Mouse (Mus musculus) megakaryocyte, embryonic 14.5 days (primary cell): ENCODE data around the gene Samd9l. TPM values are rescaled to one million over a fixed set of nuclear protein-coding genes. Genes with fewer than 3 reads are reported as not detected.
A peak's percentile ranks its signal among the peaks of the same experiment; 100 is the strongest.
"Not testable (repeated sequence)": the region's sequence is repeated elsewhere in the genome, so short reads cannot be mapped to it uniquely, and the experiment has no call there.

ENCODE experiments used
- H3K27me3 ChIP-seq: replicated peaks from 2 replicates; pipeline ENCODE3; 2012; ENCODE audit warnings: inconsistent platforms
- H3K36me3 ChIP-seq: replicated peaks from 2 replicates; pipeline ENCODE3; 2012; ENCODE audit warnings: low read length, inconsistent platforms, mixed read lengths
- H3K4me1 ChIP-seq: 2 replicates; pipeline ENCODE4 v1.6.1; 2012; ENCODE audit warnings: inconsistent platforms
- H3K4me3 ChIP-seq: replicated peaks from 2 replicates; pipeline ENCODE3; 2012; ENCODE audit warnings: moderate library complexity, mild to moderate bottlenecking, inconsistent platforms
- H3K9me3 ChIP-seq: 2 replicates; pipeline ENCODE4 v1.6.1; 2012; ENCODE audit warnings: inconsistent platforms
- FLI1 ChIP-seq: IDR thresholded peaks from 2 replicates; pipeline ENCODE4 v1.6.1; 2012; ENCODE audit warnings: low read length, inconsistent platforms, mixed read lengths
- GATA1 ChIP-seq: IDR thresholded peaks from 3 replicates; pipeline ENCODE4 v1.6.1; 2012; ENCODE audit warnings: mixed read lengths, low read length, inconsistent platforms, borderline replicate concordance
- polyA plus RNA-seq: library from polyadenylated mRNA; stranded (reverse); fragments of >175 nt; gene quantifications from 2 replicates; pipeline ENCODE4 v1.2.3, GENCODE M21; 2012; ENCODE audit warnings: low replicate concordance; ENCODE audit not compliant: insufficient read depth

The Samd9l gene
- polyA plus RNA-seq: 0.70 TPM in 1 of 2 replicates, not detected in the other

GRCm38 (mm10) chr6:3399340-3400068 is at the start of gene Samd9l:
Samd9l (minus strand) TSS chr6:3399572.
- H3K4me3 ChIP-seq: peak within 1 kb of the TSS; percentile 89
- H3K9me3 ChIP-seq, H3K27me3 ChIP-seq, H3K36me3 ChIP-seq: not testable (repeated sequence)
- peaks cover 22% of the 10 kb centered on the region for H3K4me1 ChIP-seq

DNA sequence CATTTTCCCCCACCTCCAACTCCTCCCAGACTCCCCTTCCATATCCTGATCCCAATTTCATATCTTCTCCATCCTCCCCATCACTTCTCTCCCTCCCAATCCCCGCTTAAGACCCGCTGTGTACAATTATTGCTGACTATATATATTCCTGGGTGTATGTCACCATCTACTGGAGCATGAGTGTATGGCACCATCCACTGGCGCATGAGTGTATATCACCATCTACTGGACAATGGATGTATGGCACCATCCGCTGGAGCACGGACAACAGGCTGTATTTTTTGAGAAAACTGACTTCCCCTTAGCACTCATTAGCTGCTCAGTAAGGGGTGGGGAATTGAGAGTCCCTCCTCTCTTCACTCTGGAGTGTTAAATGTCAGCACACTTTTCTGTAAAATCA is 48.0 kb upstream of the Samd9l start:
- TF ChIP-seq FLI1 (no peak), GATA1 (no peak)
- no peaks in the 10 kb centered on the region for H3K36me3 ChIP-seq
- H3K27me3 ChIP-seq: no peaks in the 10 kb centered on the region
- no peaks in the 10 kb centered on the region for H3K4me1 ChIP-seq
- peak overlapping the region; percentile 38 for H3K4me3 ChIP-seq
- no peaks in the 10 kb centered on the region for H3K9me3 ChIP-seq

- no peaks in the 10 kb centered on the region for H3K36me3 ChIP-seq
- H3K27me3 ChIP-seq: no peaks in the 10 kb centered on the region
- H3K9me3 ChIP-seq: no peaks in the 10 kb centered on the region
- no peaks in the 10 kb centered on the region for H3K4me1 ChIP-seq
- TF ChIP-seq FLI1 (no peak), GATA1 (no peak)
- no peak overlapping the region for H3K4me3 ChIP-seq
These were observed 44.5 kb upstream of the Samd9l start for GRCm38 (mm10) chr6:3443905-3444304.

GRCm38 (mm10) chr6:3436087-3436486 is 36.7 kb upstream of the Samd9l start:
- Histone ChIP-seq H3K4me3 (no peak overlapping the region), H3K9me3 (peaks cover 12% of the 10 kb centered on the region), H3K27me3 (no peaks in the 10 kb centered on the region), H3K36me3 (no peaks in the 10 kb centered on the region), H3K4me1 (no peaks in the 10 kb centered on the region)
- no peak for TF ChIP-seq FLI1
- no peak for TF ChIP-seq GATA1

DNA sequence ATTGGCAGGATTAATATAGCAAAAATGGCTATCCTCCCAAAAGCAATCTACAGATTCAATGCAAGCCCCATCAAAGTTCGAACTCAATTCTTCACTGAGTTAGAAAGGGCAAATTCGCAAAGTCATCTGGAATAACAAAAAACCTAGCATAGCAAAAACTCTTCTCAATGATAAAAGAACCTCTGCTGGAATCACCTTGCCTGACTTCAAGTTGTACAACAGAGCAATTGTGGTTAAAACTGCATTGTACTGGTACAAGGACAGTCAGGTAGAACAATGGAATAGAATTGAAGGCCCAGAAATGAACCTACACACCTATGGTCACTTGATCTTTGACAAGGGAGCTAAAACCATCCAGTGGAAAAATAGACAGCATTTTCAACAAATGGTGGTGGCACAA is 31.6 kb upstream of the Samd9l start:
- H3K36me3 ChIP-seq, H3K4me1 ChIP-seq, H3K4me3 ChIP-seq, H3K9me3 ChIP-seq, H3K27me3 ChIP-seq: not testable (repeated sequence)

- TF ChIP-seq GATA1 (no peak), FLI1 (no peak)
- Histone ChIP-seq H3K27me3 (no peaks in the 10 kb centered on the region), H3K36me3 (no peaks in the 10 kb centered on the region), H3K9me3 (no peaks in the 10 kb centered on the region), H3K4me1 (no peaks in the 10 kb centered on the region), H3K4me3 (no peak overlapping the region)
These were observed 27.7 kb upstream of the Samd9l start for GRCm38 (mm10) chr6:3427047-3427446.

DNA sequence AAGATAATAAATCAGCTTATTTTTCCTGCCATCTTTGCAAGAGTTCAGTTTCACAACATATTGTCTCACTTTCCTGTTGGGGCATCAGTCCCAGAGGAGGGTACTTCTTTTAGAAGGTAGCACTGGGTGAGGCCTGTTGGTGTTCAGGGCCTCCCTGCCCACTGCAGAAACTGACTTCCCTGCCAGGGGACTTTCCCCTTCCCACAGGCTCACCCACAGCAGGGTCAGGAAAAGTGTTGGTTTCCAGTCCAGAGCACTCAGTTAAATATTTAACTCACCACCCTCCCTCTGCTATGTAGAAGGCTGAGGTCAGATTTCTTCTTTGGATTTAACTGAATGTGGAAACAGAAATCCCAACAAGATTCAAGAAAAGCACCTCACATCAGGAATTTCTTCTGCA is 26.0 kb upstream of the Samd9l start:
- not testable (repeated sequence) for H3K9me3 ChIP-seq, H3K4me1 ChIP-seq, H3K36me3 ChIP-seq, H3K4me3 ChIP-seq, H3K27me3 ChIP-seq

DNA sequence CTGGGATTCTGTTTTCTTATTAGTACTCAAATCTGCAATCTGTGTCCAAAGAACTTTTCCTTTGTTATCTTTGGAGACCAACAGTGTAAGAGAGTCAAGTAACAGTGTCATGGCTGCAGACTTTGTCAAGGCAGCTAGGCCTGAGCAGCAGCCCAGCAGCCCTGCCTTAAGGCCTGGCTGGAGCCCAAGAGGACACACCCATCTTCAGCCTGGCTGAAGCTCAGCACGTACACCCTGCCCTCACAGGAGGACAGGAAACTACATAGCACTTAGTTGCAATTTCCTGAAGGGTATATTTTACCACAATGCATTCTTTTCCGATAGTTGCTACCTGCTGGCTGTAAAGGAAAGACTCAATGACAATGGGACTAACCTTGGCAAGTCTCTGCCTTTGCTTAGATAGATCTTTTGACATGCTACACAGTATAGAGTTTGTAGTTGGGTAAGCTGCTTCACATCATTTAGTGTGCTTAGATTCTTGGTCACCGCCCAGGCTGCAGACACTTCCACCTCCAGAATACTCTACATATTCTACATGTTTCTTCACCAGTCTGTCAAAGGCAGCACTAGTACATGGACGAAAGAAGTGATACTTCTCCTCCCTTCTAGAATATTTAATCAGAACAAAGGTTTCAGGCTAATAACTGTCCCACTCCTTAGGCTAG is 25.4 kb upstream of the Samd9l start:
- not testable (repeated sequence) for H3K9me3 ChIP-seq, H3K4me3 ChIP-seq, H3K4me1 ChIP-seq, H3K36me3 ChIP-seq, H3K27me3 ChIP-seq

GRCm38 (mm10) chr6:3397182-3397906 is 2.0 kb downstream of the Samd9l start:
- H3K27me3 ChIP-seq, H3K36me3 ChIP-seq, H3K9me3 ChIP-seq: not testable (repeated sequence)
- H3K4me1 ChIP-seq: peaks cover 29% of the 10 kb centered on the region
- H3K4me3 ChIP-seq: peak overlapping the region; percentile 85

DNA sequence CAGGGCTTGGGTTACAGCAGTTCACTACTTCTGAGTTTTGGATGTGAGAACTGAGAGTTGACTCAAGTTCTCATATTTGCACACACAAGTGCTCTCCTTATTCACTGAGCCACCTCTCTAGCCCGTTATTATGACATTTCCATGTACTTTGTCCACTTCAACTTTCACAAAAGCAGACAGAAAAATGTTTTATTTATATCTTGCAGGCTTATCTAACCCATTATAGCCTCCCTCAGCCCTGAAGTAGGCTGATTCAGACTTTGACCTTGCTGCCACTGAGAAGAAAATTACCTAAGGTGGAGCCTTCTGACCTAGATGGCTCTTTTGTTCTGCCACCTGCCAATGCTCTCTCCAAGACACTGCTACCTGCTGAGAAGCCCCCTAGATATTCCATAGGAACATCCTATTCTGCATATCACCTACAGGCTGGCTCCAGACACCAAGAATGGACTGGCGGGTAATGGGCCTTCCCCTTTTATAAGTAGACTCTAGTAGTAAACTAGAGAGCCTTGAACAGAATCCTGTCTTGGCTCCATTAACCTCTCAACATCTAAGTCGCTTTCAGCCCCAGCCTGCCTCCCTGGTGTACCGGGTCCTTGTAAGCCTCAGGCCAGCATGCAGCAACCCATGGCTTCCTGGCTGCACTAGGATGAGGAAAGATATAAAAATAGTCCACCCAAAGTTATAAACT is 3.3 kb downstream of the Samd9l start:
- not testable (repeated sequence) for H3K9me3 ChIP-seq, H3K4me3 ChIP-seq, H3K36me3 ChIP-seq, H3K27me3 ChIP-seq
- H3K4me1 ChIP-seq: peaks cover 29% of the 10 kb centered on the region
